Mouse (Mus musculus) megakaryocyte-erythroid progenitor cell, adult 5-6 weeks (primary cell): ENCODE data around the gene Rxra. TPM values are rescaled to one million over a fixed set of nuclear protein-coding genes. Genes with fewer than 3 reads are reported as not detected.

ENCODE experiments used
- ATAC-seq: replicated peaks from 2 replicates; pipeline ENCODE4 v1.8.0; 2016; ENCODE audit warnings: mild to moderate bottlenecking, inconsistent platforms; ENCODE audit not compliant: severe bottlenecking, poor library complexity, low FRiP score, low TSS enrichment
- total RNA-seq, 2 experiments: library from RNA; stranded (forward) in 1 of 2; stranded (reverse) in 1 of 2; fragments of 200-1000, 215-1000 nt in 1 of 2; fragments of >200 nt in 1 of 2; fragmentation: Nextera tagmentation in 1 of 2; gene quantifications; 2 replicates each; pipeline ENCODE4 v1.2.3; 2014 to 2017

Gene Rxra
- total RNA-seq, 2 experiments from 2014 or later: 7.0 to 8.0 TPM

DNA sequence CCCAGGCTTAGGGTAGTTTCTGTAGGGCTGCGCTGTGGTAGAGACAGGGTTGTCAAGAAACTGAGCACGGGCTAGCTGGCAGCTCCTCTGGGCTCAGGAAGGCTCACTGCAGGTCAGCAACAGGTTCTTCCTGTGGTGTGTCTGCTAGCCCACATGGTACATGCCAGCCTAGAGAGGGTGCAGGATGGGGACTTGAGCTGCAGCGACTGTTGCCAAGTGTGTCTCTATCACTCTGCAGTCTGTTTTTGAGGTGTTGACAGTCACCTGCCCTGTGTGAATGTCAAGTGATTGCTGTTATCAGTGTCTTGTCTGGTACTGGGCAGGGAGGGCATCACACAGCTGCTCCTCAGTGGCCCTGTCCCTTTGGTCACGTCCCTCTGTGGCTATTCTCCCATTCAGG is 52.8 kb downstream of the Rxra start:
- 0 out of 2 replicates have a peak, but pooled peaks have one; percentile 5 for ATAC-seq

DNA sequence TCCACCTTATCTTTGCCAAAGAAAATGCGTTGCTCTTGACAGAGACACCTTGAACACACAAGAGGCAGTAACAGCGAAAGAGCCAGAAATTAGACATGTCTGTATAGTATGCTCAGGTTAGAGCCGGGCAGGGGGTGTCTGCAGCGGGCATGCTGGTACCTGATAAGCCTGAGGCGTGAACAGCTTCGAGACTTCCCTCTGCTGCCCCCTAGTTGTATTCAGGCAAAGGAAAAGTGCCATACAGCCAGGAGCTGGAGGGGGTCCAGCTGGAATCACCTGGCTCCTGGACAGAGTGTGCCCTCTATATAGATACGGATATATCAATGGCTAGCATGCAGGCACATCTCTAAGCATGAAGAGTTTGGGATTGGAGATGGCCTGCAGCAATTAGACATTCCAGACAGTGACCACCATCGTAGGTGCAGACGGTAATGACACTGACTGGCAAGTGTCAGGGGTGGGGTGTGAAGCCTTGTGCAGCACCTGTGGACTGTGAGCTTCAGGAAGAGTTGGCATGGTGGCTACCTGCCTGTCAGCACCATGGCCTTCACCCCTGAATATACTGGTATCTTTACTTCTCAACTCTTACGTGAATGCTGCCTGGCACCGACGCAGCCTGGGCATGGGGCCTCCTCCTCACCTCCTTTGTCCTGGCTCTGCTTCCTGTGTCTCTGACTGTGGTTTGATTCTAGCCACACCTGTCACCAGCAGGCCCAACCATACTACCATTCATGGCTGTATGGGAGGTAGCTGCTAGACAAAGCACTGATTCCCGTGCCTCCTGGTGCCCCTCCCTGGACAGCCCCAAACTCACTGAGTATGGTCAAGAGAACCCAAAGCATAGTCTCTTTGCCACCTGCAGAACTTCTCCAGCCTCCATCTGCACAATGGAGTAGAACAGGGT is 54.0 kb downstream of the Rxra start:
- peak; percentile 83 for ATAC-seq

DNA sequence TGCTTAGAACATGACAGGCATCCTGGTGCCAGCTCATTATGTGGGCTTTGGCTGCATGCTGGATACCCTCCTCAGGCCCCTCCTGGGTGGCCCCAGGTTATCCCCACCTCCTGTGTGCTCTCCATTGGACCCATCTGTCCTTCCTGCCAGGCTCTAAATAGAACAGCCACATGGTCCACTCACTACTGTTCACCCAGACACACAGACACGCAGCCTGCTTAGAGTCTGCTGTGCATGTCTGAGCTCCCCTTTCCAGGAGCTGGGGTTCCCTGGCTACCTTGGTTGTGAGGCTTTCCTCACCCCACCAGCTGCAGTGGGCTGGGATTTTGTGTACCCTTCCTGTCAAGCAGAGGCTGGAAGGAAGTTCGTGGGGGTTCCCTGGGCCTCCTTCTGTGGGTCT is 56.8 kb downstream of the Rxra start:
- ATAC-seq: no peak

DNA sequence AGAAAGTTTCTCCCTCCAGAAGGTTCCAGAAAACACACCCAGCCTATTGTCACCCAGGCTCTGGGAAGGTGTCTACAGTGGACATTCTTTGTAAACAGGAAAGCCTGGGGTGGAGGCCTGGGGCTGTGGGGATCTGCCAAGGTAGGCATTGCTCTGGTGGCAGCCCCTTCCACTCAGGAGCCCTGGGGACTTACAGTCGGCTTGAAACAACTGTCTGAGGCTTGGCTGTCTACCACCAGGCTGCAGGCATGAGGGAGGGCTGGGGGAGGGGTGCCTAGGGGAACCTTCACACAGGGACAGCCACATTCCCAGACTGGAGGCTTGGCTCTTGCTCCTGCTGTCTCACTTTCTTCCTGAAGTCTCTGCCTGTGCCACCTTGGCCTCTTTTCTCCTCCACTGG is 58.1 kb downstream of the Rxra start:
- ATAC-seq: no peak

DNA sequence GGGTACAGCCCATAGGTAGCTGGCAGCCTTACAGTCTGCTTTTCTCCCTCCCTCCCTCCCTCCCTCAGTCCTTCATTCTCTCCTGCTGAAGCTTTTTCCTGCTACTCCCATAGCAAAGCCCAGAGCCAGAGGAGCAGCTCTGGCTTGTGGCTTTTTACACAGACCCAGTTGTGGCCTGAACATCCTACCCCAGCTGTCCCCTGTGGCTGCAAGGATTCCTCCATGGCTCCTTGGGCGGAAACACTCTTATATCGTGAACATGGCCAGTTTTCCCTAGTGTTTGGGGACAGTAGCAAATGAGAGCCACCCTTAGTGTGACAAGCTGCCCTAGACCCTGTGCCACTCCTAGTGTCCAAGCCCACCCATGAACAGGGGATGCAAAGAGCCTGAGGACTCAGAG is 58.6 kb downstream of the Rxra start:
- ATAC-seq: no peak

DNA sequence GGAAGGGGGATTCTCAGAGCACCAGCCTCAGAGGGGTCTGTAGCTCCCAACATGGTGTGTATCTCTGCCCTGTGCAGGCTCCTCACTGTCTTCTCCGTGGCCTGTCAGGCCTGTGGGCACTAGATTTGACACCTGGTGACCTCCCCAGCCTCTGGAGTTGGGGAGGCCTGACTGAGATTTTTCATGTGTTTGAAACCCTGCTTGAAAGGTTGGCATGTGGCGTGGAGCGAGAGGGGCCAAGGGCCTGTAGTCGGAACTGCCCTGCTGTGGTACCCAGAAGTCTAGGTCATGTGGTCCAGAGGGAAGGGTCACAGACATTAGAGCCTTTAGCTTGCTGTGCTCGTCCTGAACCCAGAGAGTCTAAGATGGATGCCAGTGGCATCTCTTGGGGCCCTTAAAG is 60.6 kb downstream of the Rxra start:
- no peak for ATAC-seq

DNA sequence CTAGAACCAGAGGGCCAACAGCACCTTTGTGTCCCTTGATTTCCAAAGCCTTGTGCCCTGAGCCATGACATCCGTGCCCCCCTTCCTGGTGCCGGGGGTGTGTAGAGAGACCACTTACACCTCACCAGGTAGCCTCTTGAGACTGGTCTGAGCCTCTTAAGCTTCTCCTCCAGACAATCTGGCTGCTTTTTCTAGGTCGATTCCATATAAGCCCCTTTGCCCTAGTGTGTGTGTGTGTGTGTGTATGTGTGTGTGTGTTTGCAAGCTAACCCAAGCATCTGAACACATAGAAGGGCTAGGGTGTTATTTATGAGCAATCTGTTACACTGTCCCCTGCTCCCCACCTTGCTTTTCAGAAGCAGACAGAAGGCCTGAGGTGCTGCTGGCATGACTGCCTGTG is 62.2 kb downstream of the Rxra start:
- ATAC-seq: no peak

DNA sequence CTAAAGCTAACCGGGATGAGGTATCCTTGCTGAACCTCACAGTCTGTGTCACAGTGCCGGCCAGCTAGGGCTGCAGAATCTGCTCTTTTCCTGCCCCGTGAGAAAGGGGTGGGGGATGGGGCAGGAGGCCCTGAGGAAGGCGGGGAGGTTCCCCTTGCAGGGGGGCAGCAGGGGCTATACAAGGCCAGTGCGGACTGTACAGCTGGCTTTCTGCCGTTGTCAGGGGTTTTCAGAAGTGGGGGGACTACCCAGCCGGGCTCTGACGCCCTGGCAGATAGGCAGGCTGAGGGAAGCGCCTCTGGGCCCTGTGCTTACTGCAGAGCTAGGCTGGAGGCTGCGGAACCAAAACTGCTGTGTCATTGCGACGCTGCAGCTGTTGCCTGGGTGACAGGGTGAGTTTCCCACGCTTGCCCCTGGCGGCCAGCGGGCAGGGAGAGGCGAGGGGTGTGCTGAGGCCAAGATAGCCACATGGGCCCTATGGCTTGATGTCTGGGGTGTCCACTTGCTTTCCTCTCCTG is 63.9 kb downstream of the Rxra start:
- ATAC-seq: peak; percentile 92

DNA sequence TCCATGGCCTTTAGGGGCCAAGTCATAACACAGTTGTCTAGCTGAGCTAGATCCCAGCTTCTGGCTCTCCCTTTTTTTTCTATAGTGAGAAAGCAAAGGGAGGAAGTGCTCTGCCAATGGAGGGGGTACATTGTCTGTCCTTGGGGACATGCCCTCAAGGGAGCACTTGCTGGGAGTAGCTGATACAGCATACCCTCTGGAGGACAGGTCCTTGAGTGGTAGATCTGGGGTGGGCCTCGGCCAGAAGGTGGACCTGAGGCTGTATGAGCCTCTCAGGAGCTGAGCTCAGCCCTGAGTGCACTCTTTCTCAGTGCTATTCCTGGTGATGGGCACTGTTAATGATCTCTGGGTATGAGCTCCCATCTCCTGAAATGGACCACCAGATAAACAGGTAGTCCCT is 66.9 kb downstream of the Rxra start:
- no peak for ATAC-seq

DNA sequence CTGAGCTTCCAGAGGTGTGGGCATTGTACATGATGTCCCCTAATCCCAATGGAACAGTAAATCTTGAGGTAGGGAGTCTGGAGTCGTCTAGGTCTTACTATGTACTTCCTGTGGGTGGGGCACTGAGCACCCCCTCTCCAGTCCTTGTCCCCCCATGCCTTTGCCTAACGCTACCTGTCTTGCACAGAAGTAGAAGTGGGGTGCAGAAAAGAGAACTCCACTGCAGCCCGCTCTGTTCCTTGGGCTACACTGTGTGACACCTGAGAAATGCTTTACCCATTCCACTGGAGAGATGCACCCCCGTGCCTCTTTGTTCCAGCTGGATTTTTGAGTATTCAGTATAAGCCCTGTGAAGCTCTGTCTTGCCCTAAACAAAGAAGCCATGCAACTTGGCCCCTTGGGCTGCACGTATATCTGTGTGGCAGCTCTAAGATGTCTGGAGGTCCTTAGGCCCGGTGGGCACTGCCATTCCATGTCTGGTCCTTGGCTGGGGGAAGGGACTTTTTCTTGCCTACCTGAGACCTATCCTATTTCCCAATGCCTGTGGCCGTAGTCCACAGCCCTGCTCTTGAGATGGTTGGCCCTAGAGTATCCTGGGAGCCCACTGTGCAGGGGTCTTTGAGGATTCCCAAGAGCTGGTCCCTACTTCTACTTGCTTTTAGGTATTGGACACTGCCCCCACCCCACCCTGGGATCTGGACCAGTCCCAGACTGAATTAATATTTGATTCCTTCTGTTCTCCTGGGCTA is 67.8 kb downstream of the Rxra start:
- ATAC-seq: no peak

DNA sequence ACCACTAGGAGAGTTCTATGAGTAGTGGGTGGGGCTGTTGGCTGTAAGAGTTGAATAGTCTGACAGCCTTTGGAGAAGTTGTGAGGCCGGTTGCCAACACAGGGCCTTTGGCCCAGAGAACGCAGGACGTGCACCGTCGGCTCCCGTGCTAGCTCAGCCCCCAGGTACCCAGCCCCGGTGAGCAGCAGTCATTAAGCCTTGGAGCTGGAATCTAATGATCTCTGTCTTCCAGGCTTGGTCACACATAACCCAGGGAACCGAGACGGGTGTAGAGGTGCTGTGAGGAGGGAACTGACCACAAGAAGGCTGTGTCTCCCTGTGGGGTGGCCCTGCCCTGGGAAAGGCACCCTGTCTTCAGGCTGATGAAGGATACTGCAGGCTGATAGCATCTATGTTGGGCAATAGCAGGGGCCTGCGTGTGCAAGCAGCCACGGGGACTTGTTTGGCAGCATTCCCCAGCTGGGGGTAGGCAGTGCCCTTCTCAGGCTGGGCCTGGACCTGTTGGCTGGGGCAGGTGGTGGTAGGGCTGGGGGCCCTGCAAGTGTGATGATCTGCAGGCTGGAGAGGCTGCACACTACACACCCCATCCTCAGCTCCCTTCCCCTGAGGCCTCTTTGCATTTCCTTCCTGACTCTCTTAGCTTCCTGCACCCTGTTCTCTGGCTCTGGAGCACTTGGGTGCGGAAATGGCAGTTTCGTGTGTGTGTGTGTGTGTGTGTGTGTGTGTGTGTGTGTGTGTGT is 68.5 kb downstream of the Rxra start:
- no peak for ATAC-seq

DNA sequence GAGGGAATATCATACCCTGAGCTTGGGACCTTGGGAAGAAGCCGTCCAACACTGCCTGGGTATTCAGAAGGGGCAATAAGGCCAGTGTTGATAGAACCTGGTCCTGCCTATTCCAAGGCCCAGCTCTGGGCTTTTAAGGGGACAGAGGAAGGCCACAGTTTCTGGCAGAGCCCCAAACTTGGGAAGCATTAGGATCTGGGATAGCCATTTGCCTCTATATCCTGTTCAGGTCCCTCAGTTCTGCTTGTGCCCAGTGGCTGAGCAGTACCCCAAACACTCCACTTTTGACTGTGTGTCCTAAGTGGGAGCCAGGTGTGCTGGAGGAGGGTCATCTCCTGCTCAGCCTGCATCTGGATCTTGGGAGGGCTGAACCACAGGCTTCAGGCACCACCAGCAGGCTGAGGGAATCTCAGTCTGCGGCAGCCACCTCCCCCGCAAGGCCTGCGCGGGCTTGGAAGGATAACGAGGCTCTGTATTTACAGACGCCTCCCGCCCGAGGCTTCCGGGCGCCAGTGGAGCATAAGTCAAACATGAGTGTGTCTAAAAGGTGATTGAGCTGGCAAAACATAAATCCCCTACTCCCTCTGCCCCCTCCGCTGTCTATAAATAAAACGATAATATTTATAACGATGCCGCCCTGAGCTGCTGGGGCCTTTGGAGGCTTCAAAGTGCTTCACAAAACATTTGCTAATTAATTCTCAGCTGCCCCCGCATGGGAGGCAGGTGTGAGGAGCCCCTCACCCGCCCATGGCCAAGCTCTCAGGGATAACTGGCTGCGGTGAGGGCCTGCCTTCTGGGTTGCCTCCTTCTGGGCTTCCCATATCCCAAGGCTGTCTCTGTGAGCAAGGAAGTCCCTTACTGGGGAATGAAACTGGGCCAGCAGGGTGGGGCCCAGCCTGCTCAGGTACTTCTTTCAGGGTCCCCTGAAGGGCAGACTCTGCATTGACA is 69.7 kb downstream of the Rxra start:
- no peak for ATAC-seq

DNA sequence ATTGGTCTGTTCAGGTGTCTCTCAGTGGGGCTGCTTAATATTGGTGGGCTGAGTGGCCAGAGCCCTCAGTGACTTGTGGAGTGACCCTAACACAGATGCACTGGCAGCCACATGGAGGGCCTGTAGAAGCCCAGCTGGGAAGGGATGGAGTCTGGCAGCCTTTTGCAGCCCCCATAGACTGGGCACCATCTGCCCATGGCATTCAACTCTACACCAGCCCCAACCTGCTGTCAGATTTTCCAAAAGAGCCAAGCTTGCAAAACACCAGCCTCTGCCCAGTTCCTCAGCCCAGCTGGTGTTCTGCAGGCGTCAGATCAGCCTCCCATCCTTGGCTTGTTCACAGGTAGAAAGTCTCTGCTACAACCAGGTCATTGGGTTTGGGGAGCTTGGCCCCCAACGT is 70.6 kb downstream of the Rxra start:
- ATAC-seq: no peak

DNA sequence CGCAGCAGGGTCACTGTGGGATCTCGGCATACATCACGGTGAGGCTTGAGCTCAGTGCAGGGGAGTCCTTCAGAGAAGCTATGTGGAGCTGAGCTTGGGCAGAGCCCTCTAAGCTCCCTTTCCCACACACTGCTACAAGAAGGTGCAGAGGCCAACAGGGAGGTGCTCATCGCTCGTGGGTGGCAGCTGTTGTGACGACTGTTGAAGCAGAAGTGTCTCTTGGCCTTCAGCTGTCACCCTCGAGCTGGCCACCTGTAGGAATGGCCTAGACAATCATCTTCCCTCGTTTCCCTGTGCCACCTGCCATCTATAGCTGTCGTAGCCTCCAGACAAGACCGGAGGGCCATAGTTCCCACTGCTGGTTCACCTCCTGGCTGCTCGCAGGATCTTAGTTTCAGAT is 72.7 kb downstream of the Rxra start:
- ATAC-seq: no peak

DNA sequence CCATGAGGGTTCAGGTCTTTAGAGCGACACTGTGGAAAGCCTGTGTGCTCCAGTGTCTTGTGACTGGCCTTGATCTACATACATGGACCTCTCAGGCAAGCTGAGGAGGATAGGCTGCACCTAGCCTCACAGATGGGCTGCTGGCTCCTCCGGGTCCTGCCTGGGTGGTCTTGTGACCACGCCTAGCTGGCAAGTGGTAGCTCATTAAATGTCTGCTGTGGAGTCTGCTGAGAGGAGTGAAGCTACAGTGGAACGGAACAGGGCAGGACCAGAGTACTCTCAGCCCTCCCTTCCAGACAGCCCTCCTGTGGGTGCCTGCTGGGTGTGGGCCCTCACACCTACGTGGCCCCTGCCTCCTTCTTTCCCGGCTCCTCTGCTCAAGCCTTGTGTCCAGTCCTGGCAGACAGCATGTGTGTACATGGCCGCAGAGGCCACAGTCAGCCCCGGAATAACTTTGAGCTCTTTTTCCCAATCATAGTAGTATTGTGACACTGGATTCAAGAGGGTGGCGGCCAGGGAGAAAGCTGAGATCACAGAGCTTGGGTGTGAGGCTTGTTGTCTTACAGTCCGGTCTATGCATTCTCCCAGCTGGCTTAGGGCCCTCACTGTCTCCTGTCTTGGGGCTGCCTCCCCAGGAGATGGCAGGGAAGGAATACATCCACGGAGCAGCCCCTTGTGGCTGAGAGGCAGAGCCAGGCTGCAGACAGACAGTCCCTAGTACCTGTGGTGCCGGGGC is 74.3 kb downstream of the Rxra start:
- no peak for ATAC-seq

DNA sequence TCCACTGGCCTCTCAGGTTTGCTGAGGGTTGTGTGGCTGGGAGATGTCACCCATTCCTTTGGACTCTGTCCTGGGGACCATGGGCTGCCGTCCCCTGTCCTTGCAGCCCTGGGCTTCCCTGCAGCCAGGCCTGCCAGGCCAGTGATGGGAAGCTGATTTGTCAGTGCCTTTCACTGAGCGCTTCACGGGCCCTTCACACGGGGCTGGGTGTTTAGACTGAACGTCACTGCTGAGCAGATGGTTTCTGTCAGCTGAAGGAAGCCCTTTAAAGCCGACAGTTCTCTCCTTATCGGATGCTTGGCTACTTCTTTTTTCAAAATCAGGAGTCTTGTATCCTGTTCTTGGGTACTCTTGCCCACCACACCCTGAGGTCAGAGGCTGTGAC is 74.9 kb downstream of the Rxra start:
- ATAC-seq: no peak

DNA sequence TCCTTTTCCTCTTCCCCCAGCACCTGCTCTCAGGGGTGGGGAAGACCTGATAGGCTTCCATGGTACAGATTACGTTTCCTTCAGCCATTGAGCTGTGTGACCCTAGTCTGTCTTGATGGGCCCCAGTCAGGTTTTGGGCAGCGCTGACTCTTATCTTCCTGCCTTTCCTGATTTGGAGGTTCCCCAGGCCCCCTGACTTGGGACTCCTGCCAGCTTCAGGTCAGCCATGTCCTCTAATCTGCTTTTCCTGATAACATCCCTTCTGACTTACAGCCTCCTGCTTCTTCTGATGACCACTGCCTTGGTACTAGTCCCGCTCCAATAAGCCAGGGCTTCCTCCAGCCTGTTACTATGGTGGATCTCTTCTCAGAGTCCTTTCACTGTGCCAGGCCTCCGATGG is 75.6 kb downstream of the Rxra start:
- no peak for ATAC-seq

DNA sequence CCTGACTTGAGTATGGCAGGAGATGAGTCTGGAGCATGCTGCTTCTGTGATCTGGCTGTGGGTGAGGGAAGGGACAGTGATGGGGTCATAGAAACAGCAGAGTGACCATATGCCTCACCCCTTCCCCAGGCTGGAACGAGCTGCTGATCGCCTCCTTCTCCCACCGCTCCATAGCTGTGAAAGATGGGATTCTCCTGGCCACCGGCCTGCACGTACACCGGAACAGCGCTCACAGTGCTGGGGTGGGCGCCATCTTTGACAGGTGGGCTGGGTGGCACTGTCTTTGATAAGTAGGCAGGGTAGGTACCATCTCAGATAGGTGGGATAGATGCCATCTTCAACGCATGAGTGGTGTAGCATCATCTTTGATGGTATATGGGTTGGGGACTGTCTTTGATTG is 77.9 kb downstream of the Rxra start:
- ATAC-seq: no peak
